Mouse (Mus musculus) induced T-regulatory cell, adult 2 months (primary cell): Measurements from ENCODE around the gene Elmo2.

Experiments
- DNase-seq: peaks from one replicate; pipeline ENCODE4 v3.0.0-alpha.2; 2012; ENCODE audit warnings: low read depth

Gene Elmo2

GRCm38 (mm10) chr2:165296571-165296970, 29.7 kb downstream of the Elmo2 start:
- no peak for DNase-seq

DNA sequence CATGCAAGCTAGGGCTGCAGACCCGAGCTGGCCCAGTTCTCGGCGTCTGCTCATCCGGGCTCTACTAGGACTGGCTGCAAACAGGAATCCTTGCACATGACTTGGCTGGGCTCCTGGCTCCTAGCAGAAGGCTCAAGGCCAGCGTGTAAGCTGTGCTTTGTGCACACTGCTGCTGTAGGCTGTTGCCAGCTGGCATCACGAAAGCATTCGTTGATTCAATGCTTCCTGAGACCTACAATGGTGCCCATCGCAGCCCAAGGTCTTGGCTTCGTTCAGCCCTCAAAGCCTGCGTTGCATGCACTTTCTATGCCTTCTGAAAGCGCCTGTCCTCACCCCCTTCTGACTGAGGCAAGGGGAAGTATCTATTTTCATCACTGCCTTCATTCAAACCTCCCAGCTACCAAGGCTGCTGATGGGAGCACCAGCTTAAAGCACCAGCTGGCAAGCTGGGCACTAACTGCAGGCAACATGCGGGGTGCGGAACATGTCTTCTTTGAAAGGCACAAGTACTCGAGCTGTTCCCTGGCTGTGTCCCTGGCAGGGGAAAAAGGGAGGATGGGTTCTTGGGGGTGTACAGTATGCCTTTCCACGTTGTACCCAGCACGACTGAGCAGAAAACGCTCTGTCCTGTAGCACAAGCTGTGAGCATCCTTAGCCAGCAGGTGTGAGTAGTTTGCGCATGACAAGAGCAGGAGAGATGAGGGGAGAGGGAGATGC, 37.8 kb downstream of the Elmo2 start:
- peak; percentile 6 for DNase-seq

GRCm38 (mm10) chr2:165287202-165287984, 38.9 kb downstream of the Elmo2 start, which contains the start of gene Slc35c2:
TSS of gene Slc35c2 (minus strand) at chr2:165287869.
- DNase-seq: peak; percentile 94

DNA sequence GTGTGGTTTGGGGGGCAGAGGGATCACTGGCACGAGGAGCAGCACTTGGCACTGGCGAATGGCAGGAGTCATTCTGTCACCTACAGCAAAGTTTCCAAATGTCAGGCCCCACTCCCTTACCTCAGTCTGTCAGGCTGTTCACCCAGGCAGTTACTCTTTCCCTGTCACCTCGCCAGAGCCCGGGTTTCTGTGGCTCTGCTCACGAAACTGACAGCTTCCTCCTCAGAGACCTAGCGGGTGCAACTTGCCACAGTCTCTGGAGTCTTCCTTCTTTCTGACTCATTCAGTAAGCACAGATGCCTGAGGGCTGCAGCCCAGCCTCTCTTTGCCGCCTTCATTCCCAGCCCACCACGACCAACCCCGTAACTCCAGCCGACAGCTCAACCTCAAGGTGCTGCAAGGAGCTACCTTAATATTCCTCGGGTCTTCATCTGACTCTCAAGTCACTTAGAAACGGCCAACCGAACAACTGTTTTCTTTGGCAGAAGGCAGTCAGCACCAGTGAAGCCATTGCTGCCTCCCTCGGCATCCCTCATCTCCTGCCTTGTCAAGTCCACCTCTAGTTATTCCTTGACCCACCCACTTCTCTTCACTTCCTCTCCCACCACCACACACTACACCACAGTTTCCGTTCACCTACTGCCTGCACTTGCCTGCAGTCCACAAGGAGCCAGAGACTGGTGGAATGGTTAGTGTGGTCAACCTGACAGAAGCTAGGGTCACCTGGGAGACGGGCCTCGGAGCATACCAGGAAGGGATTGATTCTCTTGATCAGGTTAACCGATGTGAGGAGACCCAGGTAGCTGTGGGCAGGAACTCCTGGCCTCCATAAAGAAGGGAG, 39.7 kb downstream of the Elmo2 start:
- DNase-seq: peak; percentile 69

GRCm38 (mm10) chr2:165285621-165286020, 40.7 kb downstream of the Elmo2 start:
- peak; percentile 68 for DNase-seq

DNA sequence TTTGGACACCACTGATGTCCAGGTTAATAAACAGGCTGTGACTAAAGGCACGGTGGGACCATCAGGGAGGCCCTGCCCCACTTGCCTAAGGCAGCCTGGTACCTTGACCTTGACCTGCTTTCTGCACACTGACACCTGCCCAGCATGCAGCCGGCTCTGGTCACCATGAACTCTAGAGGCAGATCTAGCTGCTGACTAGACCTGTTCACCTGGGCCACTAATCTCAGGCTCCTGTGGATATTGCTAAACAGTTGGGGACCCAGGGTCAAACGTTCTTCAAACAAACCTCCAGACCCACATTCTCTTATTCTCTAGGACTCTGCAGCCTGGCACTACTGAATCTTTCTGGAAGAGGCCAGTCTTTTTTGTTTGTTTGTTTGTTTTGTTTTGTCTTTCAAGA, 41.2 kb downstream of the Elmo2 start:
- DNase-seq: no peak

DNA sequence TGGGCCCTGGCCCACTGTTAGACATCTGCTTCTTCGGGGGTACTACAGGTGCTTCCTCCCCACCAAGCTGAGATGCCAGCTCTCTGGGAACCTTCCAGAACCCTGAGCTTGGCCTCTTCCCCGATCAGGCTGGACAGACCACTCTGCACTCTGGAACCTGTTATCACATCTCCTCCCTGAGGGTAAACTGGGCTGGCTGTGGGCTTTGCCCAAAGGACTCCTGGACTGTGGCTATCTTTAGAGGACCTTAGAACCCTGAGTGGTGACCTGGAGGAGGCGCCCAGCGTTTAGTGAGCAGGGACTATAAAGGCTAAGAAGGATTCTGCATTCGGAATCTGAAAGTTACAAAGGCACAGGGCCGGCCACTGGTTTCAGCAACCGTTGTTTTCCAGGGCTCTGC, 41.9 kb downstream of the Elmo2 start:
- DNase-seq: no peak

GRCm38 (mm10) chr2:165283644-165284043, 42.6 kb downstream of the Elmo2 start:
- DNase-seq: no peak

- no peak for DNase-seq
Measured at GRCm38 (mm10) chr2:165281779-165282311, 44.4 kb downstream of the Elmo2 start.

- DNase-seq: no peak
Measured at GRCm38 (mm10) chr2:165279351-165279750, 46.9 kb downstream of the Elmo2 start.

DNA sequence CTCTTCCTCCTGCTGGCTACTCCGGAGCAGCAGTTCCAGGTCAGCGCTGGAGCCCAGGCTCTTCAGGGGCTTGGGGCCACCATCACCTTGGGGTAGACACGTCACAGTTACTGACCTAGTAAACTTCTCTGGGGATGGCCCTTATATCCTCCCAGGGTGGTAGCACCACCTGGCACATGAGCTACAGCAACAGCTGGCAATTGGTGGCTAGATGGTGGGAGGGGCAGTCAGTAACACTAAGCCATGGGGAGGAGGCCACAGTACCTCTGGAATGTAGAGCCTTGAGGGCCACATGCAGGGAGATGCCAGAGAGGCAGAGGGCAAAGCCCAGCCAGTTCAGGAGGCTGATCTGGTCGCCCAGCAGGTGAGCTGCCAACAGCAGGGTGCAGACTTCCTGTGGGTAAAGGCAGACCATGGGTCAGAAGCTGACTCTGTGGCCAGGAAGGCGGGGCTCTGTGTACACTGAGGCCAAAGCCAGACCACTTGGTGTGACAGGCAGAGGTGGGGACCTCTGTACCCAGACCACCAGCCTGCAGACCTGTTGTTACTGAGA, 49.0 kb downstream of the Elmo2 start:
- no peak for DNase-seq

DNA sequence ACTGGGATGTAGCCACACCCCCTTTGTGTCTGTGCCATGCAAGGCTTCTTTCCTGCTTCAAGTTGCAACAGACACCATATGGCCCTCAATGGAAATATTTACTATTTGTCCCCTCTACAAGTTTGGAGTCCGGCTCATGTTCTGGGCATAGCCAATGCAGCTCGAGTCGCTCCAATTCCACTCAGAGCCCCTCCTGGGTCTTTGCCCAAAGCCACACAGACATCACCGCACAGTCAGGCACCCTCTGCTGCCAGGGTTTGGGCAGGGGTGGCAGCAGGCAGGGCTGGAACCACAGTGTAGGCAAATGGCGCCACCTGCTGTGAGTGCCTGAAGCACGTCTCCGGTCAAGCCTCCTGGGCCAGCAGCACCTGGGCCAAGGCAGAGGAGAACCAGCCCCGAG, 50.5 kb downstream of the Elmo2 start:
- peak; percentile 32 for DNase-seq

- DNase-seq: no peak
Measured at GRCm38 (mm10) chr2:165275124-165275640, 51.1 kb downstream of the Elmo2 start.

DNA sequence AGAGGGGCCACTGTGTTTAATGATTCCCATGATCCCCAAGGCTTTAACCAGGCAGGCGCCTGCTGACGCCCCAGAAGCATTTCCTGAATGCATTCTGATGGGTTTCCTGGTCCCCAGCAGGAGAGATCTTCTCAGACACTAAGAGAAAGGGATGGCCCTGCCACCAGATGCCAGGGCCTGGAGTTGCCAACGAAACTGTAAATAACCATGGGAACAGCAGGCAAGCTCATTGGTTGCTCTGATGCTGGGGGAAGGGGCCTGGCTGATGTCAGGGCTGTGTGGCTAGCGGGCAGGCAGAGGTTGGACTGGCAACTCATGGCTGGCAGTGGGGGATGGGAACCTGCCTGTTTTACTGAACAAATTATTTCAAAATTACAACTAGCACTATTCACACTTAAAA, 52.7 kb downstream of the Elmo2 start:
- no peak for DNase-seq

DNA sequence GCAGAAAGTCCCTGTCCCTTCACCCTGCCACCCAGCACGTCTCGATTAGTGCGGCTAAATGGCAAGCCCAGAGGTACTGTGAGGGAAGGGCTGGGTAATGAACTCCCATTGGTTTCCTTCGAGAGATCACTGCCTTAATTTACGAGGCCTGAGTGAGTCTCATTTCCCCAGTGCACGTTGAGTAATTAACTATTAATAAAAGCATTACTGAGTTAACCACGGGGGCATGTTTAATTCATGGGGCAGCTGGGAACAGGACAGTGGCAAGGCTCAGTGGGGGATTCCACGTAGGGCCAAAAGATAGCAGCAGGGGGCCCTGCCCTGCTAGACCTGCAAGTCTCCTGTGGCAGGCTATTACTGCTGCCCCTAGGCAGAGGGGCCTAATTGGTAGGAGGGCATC, 55.0 kb downstream of the Elmo2 start:
- DNase-seq: no peak

DNA sequence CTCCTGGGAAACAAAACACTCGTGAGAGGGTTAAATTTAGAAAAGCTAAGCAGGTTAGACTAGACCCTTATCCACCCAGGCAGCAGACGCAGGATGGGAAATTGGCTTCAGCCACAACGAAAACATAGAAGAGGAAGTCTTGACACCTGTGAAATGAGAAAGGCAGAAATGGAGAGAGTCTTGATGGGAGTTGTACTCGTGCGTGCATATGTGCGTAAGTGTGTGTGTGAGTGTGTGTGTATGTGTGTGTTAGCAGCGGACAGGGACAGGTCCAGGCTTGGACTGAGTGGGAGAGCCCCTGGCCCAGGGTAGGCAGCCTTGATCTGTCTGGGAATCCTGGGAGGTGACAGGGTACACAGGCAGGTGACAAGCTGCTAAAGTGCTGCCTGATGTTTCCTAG, 55.4 kb downstream of the Elmo2 start:
- no peak for DNase-seq

DNA sequence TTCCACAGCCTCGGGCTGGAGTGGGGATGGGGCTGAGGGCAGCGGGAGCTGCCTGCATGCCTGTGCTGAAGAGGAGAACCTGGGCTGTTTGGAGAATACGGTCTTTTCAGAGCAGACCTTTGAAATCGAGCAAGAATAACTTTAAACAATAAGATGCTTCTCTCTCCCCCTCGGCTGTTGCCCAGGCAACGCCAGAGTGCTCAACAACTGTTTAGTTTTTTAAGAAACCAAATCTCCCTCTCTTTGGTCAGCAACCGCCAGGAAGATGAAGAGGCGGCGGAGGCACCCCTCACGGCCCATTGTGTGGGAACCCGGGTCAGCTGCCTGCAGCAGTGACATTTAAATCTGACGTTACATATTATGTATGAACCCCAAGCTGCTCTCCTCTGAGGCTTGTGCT, 59.5 kb downstream of the Elmo2 start:
- DNase-seq: no peak

GRCm38 (mm10) chr2:165263861-165264260, 62.4 kb downstream of the Elmo2 start:
- DNase-seq: no peak

DNA sequence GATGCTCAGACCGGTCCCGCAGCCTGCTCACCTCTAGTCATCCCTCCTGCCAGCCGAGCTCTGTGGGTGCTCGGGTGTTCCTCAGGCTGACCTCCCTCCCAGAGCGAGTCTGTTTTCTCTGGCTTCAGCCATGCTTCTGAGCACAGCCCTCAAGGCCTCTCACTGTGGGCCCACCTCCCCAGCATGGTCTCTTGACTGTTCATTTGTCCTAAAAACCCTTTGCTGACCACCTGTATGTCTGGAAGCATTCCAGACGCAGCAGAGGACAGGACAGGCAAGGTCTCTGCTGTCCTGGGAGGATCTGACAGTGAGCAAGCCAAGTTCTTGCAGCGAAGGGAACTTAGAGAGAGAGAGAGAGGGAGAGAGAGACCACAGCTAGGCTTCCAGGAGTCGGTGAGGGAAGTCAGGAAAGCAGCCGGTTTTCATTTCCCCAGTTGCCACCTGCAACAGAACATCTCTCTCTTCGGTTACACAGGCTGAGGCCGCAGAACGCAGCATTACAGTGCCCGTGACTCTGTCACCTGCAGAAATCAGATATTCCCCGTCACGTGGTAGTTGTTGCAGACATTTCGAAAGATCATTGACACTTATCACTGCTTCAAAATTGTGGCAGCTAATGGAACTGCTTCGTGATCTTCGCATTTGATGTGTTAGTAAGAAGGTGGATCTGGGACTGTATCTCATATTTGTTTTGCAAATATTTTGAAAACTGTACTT, 63.8 kb downstream of the Elmo2 start:
- no peak for DNase-seq

- DNase-seq: no peak
Measured at GRCm38 (mm10) chr2:165259859-165260258, 66.4 kb downstream of the Elmo2 start.

DNA sequence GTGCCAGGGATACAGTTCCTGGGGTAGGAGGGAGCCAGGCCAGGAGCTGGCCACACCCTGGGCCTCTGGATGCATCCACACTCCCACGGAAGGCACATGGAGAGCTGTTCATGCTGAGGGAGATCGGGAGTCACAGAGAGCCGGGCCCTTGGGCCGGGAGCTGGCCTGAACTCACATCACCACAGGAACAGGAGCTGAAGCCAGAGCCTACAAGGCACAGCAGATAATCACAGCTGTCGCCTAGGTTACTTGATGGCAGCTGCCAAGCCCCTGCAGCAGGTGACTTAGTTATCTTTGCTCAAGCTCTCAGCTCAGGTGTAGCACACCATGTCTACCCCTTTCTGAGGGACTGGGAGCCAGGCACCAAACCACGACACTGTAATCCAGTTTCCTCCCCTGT, 68.0 kb downstream of the Elmo2 start:
- DNase-seq: no peak
